Mouse (Mus musculus) megakaryocyte, embryonic 14.5 days (primary cell): ENCODE measurements around the gene Ccdc110.

Experiments used
- FLI1 ChIP-seq: IDR thresholded peaks from 2 replicates; pipeline ENCODE4 v1.6.1; 2012; ENCODE audit warnings: low read length, inconsistent platforms, mixed read lengths
- GATA1 ChIP-seq: IDR thresholded peaks from 3 replicates; pipeline ENCODE4 v1.6.1; 2012; ENCODE audit warnings: mixed read lengths, low read length, inconsistent platforms, borderline replicate concordance

DNA sequence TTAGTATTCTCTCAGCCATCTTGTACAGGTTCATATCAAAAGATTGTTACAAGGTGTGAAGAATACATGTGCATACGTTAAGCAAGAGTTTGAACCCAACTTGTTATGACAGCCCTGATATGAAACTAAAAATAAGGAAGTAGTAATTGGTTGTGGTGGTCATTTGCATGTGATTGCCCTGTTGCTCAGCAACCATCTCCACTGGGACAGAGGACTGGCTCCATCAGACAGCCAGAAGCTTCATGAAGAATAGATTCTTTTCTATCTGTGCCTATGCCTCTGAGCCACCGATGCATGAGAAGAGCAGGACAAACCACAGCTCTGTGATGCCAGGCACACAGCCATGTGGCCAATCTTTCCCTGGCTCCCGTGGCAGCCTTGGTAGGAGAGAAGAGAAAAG is 34.6 kb upstream of the Ccdc110 start:
- TF ChIP-seq GATA1 (no peak), FLI1 (no peak)
